Mouse (Mus musculus) liver, embryonic 14.5 days (tissue): ENCODE measurements around the gene Itga10.

Source experiments
- CTCF ChIP-seq: IDR thresholded peaks from 2 replicates; pipeline ENCODE4 v1.5.1; 2016; ENCODE audit warnings: antibody characterized with exemption, low read depth, control low read depth
- EP300 ChIP-seq: IDR thresholded peaks from 2 replicates; pipeline ENCODE4 v1.6.1; 2016; ENCODE audit warnings: antibody characterized with exemption, low read depth

GRCm38 (mm10) chr3:96634928-96635879 lies 10.2 kb upstream of the Itga10 start, which contains the start of the genes Pex11b and Gm42957:
- peak; percentile 71 for TF ChIP-seq CTCF
- TF ChIP-seq EP300: no peak
